Mouse (Mus musculus) NIH3T3 (cell line): ENCODE results near the gene Zfp346.
A peak's percentile ranks its signal among the peaks of the same experiment; 100 is the strongest.

Experiments used
- DNase-seq: peaks from one replicate; pipeline ENCODE4 v3.0.0-alpha.2; 2012; ENCODE audit warnings: low read depth

Zfp346 gene

DNA sequence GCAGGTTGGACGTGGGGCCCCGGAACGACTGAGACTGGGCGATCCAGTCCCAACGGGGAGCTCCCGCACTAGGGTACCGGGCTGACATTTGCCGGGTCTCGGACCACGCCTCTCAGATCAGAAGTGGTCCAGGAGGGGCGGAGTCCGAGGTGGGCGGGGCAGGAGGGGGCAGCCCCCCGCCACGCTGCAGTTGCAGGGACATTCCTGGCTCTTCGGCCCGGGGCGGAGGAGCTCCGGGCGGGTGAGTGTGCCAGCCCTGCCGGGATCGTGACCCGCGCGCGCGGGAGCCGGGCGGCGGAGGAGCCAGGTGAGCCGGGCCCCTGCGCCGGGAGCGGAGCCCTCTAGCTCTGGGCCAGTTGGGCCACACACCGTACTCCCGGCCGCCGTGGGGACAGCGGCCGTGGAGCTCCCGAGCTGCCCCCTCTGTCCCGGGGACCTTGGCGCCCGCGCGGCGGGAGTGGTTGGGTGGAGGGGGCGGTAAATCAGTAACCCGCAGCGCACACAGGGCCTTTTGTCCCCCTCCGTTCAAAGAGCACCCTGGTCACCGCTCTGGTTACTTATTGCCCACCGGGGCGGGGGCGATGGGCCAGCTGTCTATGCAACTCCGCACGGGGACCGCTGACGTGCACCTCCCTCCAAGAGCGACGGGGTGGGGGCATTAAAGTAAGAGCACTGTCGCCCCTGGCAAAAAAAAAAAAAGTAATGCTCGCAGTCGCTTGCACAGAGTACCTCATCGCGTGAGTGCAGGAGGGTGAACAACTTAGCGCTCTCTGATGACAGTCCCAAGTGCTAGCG, 47.7 kb downstream of the Zfp346 start, which contains the start of gene Fgfr4:
TSS of gene Fgfr4 (plus strand) at position 20 of the 795 bp plus-strand sequence.
- DNase-seq = no peak

DNA sequence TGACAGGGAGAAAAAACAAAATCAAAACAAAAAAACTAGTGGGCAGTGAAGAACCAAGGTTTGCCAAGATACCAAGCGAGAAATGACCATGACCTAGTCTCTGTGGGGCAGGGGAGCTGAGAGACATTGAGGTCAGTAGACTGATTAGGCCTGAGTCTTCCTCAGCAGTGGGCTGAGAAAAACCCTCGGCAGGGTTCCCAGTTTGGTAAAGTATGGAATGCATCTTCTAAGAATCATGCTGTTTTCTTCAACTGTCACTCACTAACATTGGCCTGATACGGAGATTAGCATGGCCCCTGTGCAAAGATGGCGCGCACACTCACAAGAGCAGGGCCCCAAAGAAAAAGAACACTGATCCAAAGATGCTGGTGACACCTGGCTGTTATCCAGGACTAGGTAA, 48.8 kb downstream of the Zfp346 start:
- DNase-seq = no peak

DNA sequence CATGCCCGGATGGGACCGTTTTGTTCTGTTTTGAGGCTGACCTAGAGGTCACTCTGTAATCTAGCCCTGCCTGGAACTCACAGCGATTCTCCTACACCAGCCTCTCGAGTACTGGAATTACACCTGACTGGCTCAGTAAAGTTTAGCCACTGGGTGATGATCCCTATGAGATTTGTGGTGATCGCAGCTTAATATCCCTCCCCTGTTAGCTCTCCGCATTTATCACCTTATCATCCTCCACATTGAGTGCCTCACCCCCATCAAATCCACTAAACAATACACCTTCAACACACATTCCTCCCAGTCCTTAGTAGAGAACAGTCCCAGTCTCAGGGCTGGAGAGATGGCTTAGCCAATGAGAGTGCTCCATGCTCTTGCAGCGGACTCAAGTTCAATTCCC, 57.3 kb downstream of the Zfp346 start:
- no peak for DNase-seq

DNA sequence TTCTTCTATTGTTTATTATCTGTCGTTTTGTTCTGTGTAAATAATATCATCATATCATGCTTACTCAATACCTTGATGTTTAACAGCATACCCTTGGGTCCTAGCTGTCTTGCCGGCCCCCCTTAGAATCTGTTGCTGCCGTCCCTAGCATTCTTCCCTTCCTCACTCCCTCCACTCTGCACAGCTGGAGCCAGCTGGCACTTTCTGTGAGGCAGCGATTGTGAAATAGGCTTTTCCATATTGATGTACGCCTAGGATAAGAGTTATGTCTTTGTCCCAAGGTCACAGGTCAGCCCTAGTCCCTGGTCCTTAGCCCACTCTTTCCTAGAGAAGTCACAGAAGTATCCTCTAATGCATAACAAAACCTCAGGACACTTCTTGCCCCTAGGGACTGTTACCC, 58.4 kb downstream of the Zfp346 start:
- no peak for DNase-seq

DNA sequence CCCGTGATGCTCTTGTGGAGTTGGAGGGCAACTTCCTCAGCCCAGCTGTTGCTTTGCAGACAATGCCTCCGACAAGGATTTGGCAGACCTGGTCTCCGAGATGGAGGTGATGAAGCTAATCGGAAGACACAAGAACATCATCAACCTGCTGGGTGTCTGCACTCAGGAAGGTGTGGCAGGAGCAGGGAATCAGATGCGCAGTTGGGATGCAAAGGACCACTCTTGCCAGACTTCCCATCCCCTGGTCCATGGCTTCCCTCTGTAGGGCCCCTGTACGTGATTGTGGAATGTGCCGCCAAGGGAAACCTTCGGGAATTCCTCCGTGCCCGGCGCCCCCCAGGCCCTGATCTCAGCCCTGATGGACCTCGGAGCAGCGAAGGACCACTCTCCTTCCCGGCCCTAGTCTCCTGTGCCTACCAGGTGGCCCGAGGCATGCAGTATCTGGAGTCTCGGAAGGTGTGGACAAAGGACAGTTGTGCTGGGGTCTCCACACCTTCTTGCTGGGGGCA, 60.8 kb downstream of the Zfp346 start:
- no peak for DNase-seq

DNA sequence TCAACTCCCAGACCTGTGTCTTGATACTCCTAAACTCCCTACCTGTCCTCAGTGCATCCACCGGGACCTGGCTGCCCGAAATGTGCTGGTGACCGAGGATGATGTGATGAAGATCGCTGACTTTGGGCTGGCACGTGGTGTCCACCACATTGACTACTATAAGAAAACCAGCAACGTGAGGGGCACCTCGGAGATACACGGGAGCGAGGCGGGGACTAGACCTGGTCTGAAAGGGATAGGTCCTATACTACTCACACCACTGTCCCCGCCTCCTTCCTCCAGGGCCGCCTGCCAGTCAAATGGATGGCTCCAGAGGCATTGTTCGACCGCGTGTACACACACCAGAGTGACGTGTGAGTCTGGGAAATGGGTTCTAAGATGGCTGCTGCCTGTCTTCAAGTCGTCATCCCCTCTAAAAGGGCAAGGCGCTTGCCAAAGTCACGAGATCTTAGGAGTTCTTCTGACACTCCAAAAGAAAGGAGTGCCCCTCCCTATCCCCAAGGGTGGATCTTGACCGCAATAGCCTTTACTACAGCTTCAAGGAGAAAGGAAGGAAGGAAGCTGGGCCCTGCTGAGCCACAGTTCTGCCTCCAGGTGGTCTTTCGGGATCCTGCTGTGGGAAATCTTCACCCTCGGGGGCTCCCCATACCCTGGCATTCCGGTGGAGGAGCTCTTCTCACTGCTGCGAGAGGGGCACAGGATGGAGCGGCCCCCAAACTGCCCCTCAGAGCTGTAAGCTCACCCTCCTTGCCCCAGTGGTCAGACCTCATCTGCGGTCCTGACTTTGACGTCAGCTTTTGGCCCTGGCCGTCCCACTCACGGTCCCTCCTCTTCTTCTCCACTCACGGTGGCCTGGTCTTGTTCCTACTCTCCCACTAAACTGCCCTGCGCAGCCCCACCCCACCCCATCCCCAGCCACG, 62.0 kb downstream of the Zfp346 start:
- DNase-seq = no peak

DNA sequence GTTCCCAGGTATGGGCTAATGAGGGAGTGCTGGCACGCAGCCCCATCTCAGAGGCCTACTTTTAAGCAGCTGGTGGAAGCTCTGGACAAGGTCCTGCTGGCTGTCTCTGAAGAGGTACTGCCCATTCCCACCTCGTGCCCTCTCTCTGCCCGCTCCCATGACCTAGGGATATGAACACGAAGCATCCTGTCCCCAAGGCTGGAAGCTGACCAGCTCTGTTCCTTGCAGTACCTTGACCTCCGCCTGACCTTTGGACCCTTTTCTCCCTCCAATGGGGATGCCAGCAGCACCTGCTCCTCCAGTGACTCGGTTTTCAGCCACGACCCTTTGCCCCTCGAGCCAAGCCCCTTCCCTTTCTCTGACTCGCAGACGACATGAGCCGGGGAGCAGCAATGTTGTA, 62.7 kb downstream of the Zfp346 start:
- DNase-seq = no peak

DNA sequence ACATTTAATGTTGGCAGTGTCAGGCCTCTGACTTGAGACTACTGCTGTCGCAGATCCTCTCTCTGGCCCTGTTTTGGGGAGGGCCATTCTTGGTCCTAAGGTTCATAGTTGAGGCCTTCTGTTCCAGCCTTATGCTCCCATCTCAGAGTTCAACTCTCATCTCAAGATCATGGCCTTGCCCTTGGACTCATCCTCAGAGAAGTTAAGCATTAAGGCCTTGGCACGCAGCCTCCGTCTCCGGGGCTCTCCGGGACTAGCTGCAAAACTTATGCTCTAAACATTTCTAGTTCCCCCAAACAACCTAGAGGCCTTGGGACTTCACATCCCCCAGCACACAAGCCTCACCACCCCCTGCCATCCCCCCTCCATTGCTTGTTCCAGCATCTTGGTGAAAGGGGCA, 63.1 kb downstream of the Zfp346 start:
- no peak for DNase-seq

DNA sequence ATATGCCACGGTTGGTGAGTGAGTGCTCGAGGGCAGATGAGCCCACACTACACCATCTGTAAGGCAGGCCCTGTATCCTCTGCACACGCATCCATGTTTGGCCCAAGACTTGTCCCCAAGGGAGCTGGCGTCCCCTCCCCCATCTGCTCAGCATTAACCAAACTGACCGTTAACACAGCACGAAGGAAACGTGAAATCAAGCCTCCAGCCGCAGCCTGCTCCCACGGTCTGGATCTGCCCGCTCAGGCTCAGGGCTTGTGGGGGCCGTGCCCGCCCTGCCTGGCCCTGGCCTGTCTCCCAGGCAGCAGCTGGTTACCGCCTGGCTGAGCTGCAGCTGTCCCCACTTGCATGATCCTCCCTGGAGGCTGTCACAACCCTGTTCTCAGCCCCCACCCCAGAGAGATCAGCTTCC, 63.9 kb downstream of the Zfp346 start:
- no peak for DNase-seq

DNA sequence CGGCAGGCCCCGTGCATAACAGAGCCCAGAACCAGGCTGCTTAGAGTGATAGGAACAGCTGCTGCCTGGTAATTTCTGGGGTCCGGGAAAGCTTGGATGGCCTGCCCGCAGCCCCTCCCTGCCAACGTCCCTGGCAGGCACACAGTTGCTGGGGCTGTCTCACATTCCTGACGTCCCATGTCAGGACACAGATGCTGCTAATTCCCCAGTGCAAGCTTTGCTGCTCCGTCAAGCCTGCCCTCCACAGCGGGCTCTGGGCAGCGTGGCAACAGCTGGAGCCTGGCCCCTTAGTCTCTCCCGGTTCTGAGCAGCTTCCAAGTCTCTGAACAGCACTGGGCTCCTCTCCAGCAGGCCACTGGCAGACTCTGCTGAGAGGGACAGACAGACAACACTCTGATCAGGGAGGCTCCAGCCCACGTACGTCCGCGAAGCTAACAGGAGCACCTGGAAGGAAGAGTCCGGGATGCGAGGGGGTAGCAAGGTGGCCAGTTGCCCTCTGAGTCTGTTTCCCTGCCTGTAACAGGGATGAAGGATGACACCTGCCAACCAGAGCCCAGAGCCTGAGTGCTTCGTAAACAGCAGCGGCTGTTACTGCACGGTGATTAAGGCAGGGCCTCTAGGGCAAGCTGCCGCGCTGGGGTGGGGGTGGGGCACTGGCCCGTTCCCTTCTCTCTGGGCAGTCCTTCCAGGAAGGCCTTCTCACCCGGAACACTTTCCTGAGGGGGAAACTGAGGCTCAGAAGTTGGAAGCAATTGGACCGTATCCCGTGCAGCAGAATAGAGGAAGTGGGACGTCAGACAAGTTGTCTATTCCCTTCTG, 66.6 kb downstream of the Zfp346 start:
- peak; percentile 28 for DNase-seq

DNA sequence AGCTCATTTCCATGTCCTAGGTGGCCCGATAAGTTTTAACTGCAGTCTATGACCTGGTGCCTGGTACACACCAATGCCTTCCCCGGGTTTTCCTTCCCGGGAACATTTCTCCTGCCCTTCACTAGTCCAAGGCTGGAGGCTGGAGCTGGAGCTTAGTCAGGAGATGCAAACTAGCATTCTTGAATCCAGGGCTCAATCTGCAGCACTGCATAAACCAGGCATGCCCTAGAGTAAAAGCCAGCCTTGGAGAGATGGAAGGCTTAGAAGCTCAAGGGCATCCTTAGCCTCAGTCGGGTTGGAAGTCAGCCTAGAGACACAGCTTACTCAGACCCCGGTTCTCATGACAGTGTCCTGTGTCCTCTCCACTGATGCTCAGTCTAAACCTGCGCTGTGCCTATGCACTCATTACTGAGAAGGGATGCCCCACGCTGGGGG, 67.2 kb downstream of the Zfp346 start:
- DNase-seq = no peak

DNA sequence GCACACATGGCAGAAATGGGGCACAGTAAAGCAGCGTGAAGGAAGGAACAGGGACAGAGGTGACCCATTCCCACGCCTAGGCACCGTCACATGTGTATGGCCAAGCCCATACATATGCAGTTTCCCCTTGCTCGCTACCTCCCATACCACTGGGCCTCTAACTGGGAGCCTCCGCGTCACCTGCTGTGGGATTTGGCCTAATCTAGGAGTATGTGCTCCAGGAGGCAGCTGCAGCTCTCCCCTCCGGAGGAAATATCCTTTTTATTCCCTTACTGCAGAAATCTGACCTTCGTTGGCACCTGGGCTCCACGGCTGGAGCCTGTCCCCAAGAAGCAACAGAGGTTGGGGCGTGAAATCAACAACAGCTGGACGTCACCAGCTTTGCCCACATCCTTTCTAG, 69.2 kb downstream of the Zfp346 start:
- no peak for DNase-seq

DNA sequence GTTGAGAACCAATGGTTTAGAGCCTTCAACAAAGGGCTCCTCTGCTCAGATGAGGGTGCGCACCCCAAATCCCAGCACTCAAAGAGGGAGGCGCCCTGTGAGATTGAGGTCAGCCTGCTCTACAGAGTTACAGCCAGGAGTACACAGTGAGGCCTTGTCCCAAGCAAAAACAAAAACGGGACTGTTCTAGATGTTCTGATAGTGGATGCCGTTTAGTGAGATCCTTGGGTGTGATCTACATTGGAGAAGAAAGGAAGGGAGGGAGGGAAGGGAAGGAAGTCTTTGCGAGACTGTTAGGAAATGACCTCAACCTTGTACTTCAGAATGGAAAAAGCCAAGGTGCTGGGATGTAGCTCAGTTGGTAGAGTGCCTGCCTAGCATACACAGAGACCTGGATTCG, 71.2 kb downstream of the Zfp346 start:
- DNase-seq = no peak

DNA sequence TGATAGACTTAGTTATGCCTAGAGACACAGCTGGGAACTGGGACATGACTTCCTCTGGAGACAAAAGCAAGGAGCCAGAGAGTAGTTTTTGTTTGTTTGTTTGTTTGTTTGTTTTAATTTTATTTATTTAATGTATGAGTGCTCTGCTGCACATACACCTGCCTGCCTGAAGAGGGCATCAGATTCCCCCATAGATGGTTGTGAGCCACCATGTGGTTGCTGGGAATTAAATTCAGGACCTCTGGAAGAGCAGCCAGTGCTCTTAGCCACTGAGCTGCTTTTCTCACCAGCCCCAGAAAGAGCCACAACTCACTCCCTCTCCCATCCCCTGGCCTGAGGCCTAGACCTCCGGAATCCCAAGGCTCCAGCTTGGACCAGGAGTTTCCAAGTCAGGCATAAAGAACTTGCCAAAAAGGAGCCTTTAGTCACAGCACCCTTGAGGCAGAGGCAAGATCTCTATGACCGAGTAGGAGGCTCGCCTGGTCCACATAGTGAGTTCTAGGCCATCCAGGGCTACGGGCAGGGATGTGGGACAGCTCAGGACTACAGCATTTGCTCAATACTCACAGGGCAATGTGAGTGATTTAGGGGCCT, 72.9 kb downstream of the Zfp346 start:
- DNase-seq = no peak

DNA sequence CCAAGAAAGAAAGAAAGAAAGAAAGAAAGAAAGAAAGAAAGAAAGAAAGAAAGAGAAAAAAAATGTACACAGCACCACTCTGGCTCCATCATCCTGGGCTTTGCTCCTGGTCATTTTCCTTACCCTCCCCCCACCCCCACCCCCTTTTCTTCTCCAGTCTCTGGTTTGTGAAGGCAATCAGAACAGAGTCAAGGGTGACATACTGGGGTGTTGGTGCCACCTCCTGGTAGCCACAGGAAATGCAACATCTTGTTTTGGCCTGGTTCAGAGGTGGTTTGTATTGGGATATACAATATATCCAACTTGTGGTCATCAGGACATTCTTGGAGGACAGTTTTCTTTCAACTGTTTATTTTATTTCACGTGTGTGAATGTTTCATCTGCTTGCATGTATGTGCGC, 73.4 kb downstream of the Zfp346 start:
- DNase-seq = peak; percentile 85

DNA sequence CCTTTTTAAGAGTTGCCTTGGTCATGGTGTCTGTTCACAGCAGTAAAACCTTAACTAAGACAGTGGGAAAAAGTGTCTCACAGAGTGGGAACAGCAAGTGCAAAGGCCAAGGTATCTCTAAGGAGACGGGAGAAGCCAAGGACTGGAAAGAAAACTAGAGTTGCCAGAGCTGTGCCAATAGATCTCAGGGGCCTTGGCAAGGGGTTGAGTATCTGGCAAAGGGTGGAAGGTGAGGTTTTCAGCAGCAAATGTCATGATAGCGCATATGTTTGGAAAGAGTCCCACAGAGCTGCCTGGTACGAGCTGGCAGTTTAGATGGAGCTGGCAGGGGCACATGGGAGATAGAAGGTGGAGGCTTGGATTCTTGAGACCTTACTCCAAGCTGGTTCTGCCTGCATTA, 74.5 kb downstream of the Zfp346 start:
- no peak for DNase-seq

DNA sequence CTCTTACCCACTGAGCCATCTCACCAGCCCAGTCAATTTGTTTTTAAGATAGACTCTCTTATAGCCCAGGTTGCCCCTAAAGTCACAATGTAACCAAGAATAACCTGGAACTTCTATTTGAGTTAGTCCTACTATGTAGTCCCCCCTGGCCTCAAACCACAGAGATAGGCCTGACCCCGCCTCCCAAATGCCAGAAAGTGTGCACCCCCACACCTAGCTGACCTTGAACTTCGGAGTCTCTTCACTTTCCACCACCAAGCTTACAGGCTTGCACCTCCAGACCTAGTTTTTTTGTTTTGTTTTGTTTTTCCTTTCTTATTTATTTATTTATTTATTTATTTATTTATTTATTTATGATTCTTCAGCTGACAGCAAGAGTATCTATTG, 76.7 kb downstream of the Zfp346 start:
- no peak for DNase-seq

DNA sequence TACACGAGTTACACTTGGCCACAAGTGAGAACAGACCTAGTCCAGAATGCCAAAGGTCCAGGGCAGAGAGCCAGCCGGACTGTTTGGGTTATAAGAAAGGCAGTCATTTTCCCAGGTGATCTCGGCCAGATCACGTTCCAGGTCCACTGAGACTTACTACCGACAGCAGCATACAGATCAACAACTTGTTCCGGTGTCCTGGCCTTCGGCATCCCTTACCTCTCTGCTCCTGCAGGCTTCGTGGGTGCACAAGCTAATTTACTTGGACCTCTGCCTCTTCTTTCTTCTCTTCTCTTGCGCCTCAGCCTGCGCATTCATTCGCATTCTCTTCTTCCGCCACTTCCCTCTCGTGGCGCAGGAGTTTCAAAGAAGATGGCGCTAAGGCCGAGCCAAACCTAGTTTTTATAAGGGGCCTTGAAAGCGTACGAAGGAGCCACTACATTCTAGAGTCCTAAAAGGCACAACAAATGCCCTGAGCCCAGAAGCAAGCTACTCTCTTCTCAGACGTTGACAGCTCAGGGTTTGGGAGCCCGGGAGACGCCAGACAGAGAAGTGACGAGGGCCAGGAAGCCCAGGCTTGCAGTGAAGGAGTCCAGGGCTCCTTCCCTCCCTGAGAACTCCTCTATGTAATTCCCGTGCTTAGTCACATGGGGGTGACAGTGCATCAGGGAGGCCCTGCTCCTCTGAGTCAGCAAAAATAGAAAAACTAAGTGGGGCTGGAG, 77.2 kb downstream of the Zfp346 start:
- DNase-seq = peak; percentile 22

DNA sequence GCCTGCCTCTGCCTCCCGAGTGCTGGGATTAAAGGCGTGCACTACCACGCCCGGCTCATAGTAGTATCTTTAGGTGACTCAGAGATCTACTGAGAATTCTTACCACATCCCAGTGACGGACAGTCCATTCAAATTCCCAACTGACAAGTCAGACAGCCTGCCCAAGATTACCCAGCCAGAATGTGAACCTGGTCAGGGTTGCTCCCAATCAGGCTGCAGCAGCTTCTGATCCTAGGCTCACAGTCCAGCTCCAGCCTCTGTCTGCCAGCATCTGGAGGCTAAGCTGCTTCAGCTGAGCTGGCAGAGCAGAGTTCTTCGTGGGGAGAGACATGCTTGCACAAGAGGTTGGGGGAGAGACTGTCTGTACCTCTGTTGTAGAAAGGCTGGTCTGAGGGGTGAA, 78.3 kb downstream of the Zfp346 start:
- peak; percentile 50 for DNase-seq
